Mouse (Mus musculus) layer of hippocampus, postnatal 36 days (tissue): ENCODE data around the gene Tns1. TPM values are rescaled to one million over a fixed set of nuclear protein-coding genes. Genes with fewer than 3 reads are reported as not detected.

Source experiments
- DNase-seq, 2 experiments: peaks; one replicate each; pipeline ENCODE4 v3.0.0; 2022
- total RNA-seq, 2 experiments: library from RNA; stranded (reverse); gene quantifications; 2 replicates each; pipeline ENCODE4 v1.2.3; 2021

The Tns1 gene
- total RNA-seq, 2 experiments from 2014 or later = 34.5 to 48.6 TPM

- DNase-seq = no peak
Measured at GRCm38 (mm10) chr1:74058309-74058708, 65.9 kb downstream of the Tns1 start.

GRCm38 (mm10) chr1:74057501-74057900 is 66.7 kb downstream of the Tns1 start:
- no peak for DNase-seq

- no peak for DNase-seq
Measured at GRCm38 (mm10) chr1:74055552-74055951, 68.7 kb downstream of the Tns1 start.

- no peak for DNase-seq
Measured at GRCm38 (mm10) chr1:74054471-74054870, 69.8 kb downstream of the Tns1 start.

GRCm38 (mm10) chr1:74054007-74054406 is 70.2 kb downstream of the Tns1 start:
- no peak for DNase-seq

GRCm38 (mm10) chr1:74053068-74053467 is 71.2 kb downstream of the Tns1 start:
- DNase-seq = no peak

- DNase-seq = no peak
Measured at GRCm38 (mm10) chr1:74051349-74051748, 72.9 kb downstream of the Tns1 start.

- DNase-seq = no peak
Measured at GRCm38 (mm10) chr1:74049430-74049829, 74.8 kb downstream of the Tns1 start.

- DNase-seq = no peak
Measured at GRCm38 (mm10) chr1:74047722-74048121, 76.5 kb downstream of the Tns1 start.

GRCm38 (mm10) chr1:74047311-74047710 is 76.9 kb downstream of the Tns1 start:
- DNase-seq = no peak

- no peak for DNase-seq
Measured at GRCm38 (mm10) chr1:74045034-74045433, 79.2 kb downstream of the Tns1 start.

GRCm38 (mm10) chr1:74044421-74044820 is 79.8 kb downstream of the Tns1 start:
- DNase-seq = no peak

- DNase-seq = no peak
Measured at GRCm38 (mm10) chr1:74043584-74044105, 80.6 kb downstream of the Tns1 start.

- DNase-seq = no peak
Measured at GRCm38 (mm10) chr1:74042711-74043467, 81.4 kb downstream of the Tns1 start.

GRCm38 (mm10) chr1:74041692-74042091 is 82.6 kb downstream of the Tns1 start:
- no peak for DNase-seq

- no peak for DNase-seq
Measured at GRCm38 (mm10) chr1:74041178-74041577, 83.1 kb downstream of the Tns1 start.

GRCm38 (mm10) chr1:74036560-74037390 is 87.5 kb downstream of the Tns1 start:
- no peak for DNase-seq

- no peak for DNase-seq
Measured at GRCm38 (mm10) chr1:74035912-74036489, 88.2 kb downstream of the Tns1 start.

GRCm38 (mm10) chr1:74035487-74035886 is 88.8 kb downstream of the Tns1 start:
- no peak for DNase-seq

GRCm38 (mm10) chr1:74034736-74035135 is 89.5 kb downstream of the Tns1 start:
- DNase-seq = no peak

GRCm38 (mm10) chr1:74034211-74034610 is 90.0 kb downstream of the Tns1 start:
- no peak for DNase-seq

GRCm38 (mm10) chr1:74033407-74033806 is 90.8 kb downstream of the Tns1 start:
- DNase-seq = peak in 1 of 2 experiments; percentile 21

GRCm38 (mm10) chr1:74032966-74033365 is 91.3 kb downstream of the Tns1 start:
- DNase-seq = peak; percentile 35 to 37
